Comparison of ENCODE assay signal across 29 mouse cellular contexts in genomic region chr12:119209384-119210072, GRCm38 (mm10). TPM values are rescaled to one million over a fixed set of nuclear protein-coding genes. Genes with fewer than 3 reads are reported as not detected.
DNase-seq lines count a peak whose midpoint lies in the region; ATAC-seq and TF ChIP-seq lines count a peak whose summit lies in the region.
"Had no signal": no experiment of that assay in that cellular context is flagged by ENCODE, and none has a peak within 500 bp of the region (broad histone marks: within the 10 kb centered on the region; RNA-seq: fewer than 3 reads in every experiment).

No protein-coding gene starts in this region.

- no peaks in the 10 kb centered on the region for H3K27me3 ChIP-seq in thymus, adult 2 months (ENCODE audit: control insufficient read depth, insufficient read depth, low read length)
- no peaks in the 10 kb centered on the region for H3K27me3 ChIP-seq in neural tube, embryonic 15.5 days (replicated peaks)
- H3K27me3 ChIP-seq: embryonic facial prominence, embryonic 12.5 days; heart, embryonic 12.5 days; limb, embryonic 13.5 days; liver, embryonic 12.5 days; midbrain, embryonic 13.5 days had no signal

- TF ChIP-seq POLR2A in thymus, adult 2 months (IDR thresholded peaks at IDR 0.05; ENCODE audit: control insufficient read depth, extremely low read depth, insufficient read depth, low read length, poor library complexity), result no peak

- H3K27ac ChIP-seq in thymus, adult 2 months (ENCODE audit: control insufficient read depth, insufficient read depth, low read length), result no peak overlapping the region
- no peak overlapping the region for H3K27ac ChIP-seq in neural tube, embryonic 15.5 days (replicated peaks)
- H3K27ac ChIP-seq: embryonic facial prominence, embryonic 12.5 days; hindbrain, embryonic 10.5 days; limb, embryonic 13.5 days; liver, embryonic 12.5 days; midbrain, embryonic 13.5 days had no signal

- WGBS in thymus, adult 2 months, result 97% methylated on average over 2 of the region's 2 CpGs
- WGBS in neural tube, embryonic 15.5 days, result 97% methylated on average over 2 of the region's 2 CpGs

- no peak for ATAC-seq in neural tube, embryonic 15.5 days (ENCODE audit: low FRiP score)
- ATAC-seq: hindbrain, embryonic 16.5 days; intestine, embryonic 16.5 days; liver, embryonic 12.5 days; midbrain, embryonic 13.5 days had no signal

- no peaks in the 10 kb centered on the region for H3K36me3 ChIP-seq in thymus, adult 2 months (ENCODE audit: control insufficient read depth, insufficient read depth, low read length)
- no peaks in the 10 kb centered on the region for H3K36me3 ChIP-seq in neural tube, embryonic 15.5 days
- H3K36me3 ChIP-seq: embryonic facial prominence, embryonic 12.5 days; heart, embryonic 12.5 days; liver, embryonic 12.5 days; midbrain, embryonic 13.5 days had no signal

- peak; percentile 70 for DNase-seq in right cerebral cortex, adult 18-20 months
- no peak for DNase-seq in right cerebral cortex, postnatal 4 days
- DNase-seq in left cerebral cortex, adult 9 months (ENCODE audit: low spot score in 2 of 2), result peak; percentile 51 to 68
- peak; percentile 50 to 64 for DNase-seq in right cerebral cortex, adult 2 months (ENCODE audit: low spot score in 2 of 2)
- DNase-seq in heart, adult 8-10 months (ENCODE audit: low spot score), result no peak
- no peak for DNase-seq in cerebellum, adult 18-20 months
- DNase-seq in thymus, adult 2 months, result no peak
- DNase-seq: adrenal gland, adult 2 months; cerebellum, adult 11-12 months; cerebellum, postnatal 14 days; heart, postnatal 10 days; kidney, adult 9 months; kidney, postnatal 14 days; layer of hippocampus, postnatal 36 days; lung, adult 18-20 months; lung, postnatal 10 days; spleen, adult 18-20 months; thymus, postnatal 36 days had no signal

- no peak overlapping the region for H3K9ac ChIP-seq in neural tube, embryonic 15.5 days (replicated peaks)
- H3K9ac ChIP-seq: embryonic facial prominence, embryonic 12.5 days; heart, embryonic 12.5 days; limb, embryonic 13.5 days; liver, embryonic 12.5 days; midbrain, embryonic 13.5 days had no signal

- no peak overlapping the region for H3K4me3 ChIP-seq in thymus, adult 2 months (ENCODE audit: control insufficient read depth, insufficient read depth, low read length)
- H3K4me3 ChIP-seq in neural tube, embryonic 15.5 days (replicated peaks), result no peak overlapping the region
- H3K4me3 ChIP-seq: embryonic facial prominence, embryonic 12.5 days; heart, embryonic 12.5 days; hindbrain, embryonic 10.5 days; layer of hippocampus, adult 2 months; limb, embryonic 13.5 days; liver, embryonic 12.5 days; midbrain, embryonic 13.5 days had no signal

- no peaks in the 10 kb centered on the region for H3K9me3 ChIP-seq in neural tube, embryonic 15.5 days (replicated peaks)
- H3K9me3 ChIP-seq: embryonic facial prominence, embryonic 12.5 days; heart, embryonic 12.5 days; hindbrain, embryonic 10.5 days; limb, embryonic 13.5 days; liver, embryonic 12.5 days; midbrain, embryonic 13.5 days had no signal

- no peaks in the 10 kb centered on the region for H3K4me1 ChIP-seq in thymus, adult 2 months (replicated peaks; ENCODE audit: control insufficient read depth, insufficient read depth, low read length)
- H3K4me1 ChIP-seq in neural tube, embryonic 15.5 days, result 0 out of 2 replicates have a peak, but pooled peaks cover 3% of the 10 kb centered on the region
- H3K4me1 ChIP-seq: embryonic facial prominence, embryonic 12.5 days; hindbrain, embryonic 10.5 days; limb, embryonic 13.5 days; liver, embryonic 12.5 days; midbrain, embryonic 13.5 days had no signal

- TF ChIP-seq CTCF in thymus, adult 2 months (IDR thresholded peaks at IDR 0.05; ENCODE audit: borderline replicate concordance, control insufficient read depth, extremely low read depth, insufficient read depth, low read length, poor library complexity), result no peak

- H3K4me2 ChIP-seq in neural tube, embryonic 15.5 days, result no peak overlapping the region
- H3K4me2 ChIP-seq: embryonic facial prominence, embryonic 12.5 days; heart, embryonic 12.5 days; limb, embryonic 13.5 days; liver, embryonic 12.5 days; midbrain, embryonic 13.5 days had no signal

RNA-seq across cellular contexts. Expression of gene Itgb8, which starts 29.1 kb away (rescaled TPM):
- 1 to 10 TPM; 1.3 to 1.5 (median 1.4) TPM for total RNA-seq in heart, adult 8-10 months (2022)
- 0.50 and 0.61 TPM in 2 replicates for polyA plus RNA-seq in thymus, adult 2 months (2012; rRNA removed)
- polyA plus RNA-seq in neural tube, embryonic 15.5 days (2015; fragmentation: Nextera tagmentation; extraction: Ambion mirVana), result 6.0 and 6.8 TPM in 2 replicates
- total RNA-seq: monocyte, adult 5-6 weeks had no signal

Comparison
In these comparisons a context has a peak if more than half of its experiments do, and no peak if none do; other contexts are left out.
1. DNase-seq: peak in right cerebral cortex, adult 18-20 months (single experiment), left cerebral cortex, adult 9 months (2 of 2) and right cerebral cortex, adult 2 months (2 of 2); none in right cerebral cortex, postnatal 4 days (single experiment), heart, adult 8-10 months (single experiment), cerebellum, adult 18-20 months (0 of 2) and thymus, adult 2 months (single experiment).